Mouse (Mus musculus): ENCODE results near the gene Gjb1. TPM values are rescaled to one million over a fixed set of nuclear protein-coding genes. Genes with fewer than 3 reads are reported as not detected.

Gjb1 gene
- polyA plus RNA-seq, 1 experiment: not detected

GRCm38 (mm10) chrX:101386222-101386621 lies 10.0 kb downstream of the Gjb1 start:
- no peak overlapping the region for H3K27ac ChIP-seq (ENCODE audit: insufficient read depth, low read depth, low read length)
- no peak overlapping the region for H3K4me3 ChIP-seq (ENCODE audit: insufficient read depth, low read depth, low read length)
- 51% methylated on average over 4 of the region's 4 CpGs for WGBS
- peaks cover 19% of the 10 kb centered on the region for H3K4me1 ChIP-seq (ENCODE audit: control insufficient read depth, insufficient read depth, low read length)
- no peak for TF ChIP-seq CTCF (IDR thresholded peaks at IDR 0.05; ENCODE audit: insufficient read depth, low read depth, low read length)
- no peak for TF ChIP-seq POLR2A (IDR thresholded peaks at IDR 0.05; ENCODE audit: insufficient read depth, low read depth, low read length)

GRCm38 (mm10) chrX:101388866-101389537 lies 12.8 kb downstream of the Gjb1 start:
- Histone ChIP-seq H3K4me1 (ENCODE audit: control insufficient read depth, insufficient read depth, low read length) (peaks cover 14% of the 10 kb centered on the region), H3K4me3 (ENCODE audit: insufficient read depth, low read depth, low read length) (no peak overlapping the region), H3K27ac (ENCODE audit: insufficient read depth, low read depth, low read length) (no peak overlapping the region)
- TF ChIP-seq CTCF (IDR thresholded peaks at IDR 0.05; ENCODE audit: insufficient read depth, low read depth, low read length): no peak
- 44% methylated on average over 5 of the region's 5 CpGs for WGBS

- TF ChIP-seq POLR2A (IDR thresholded peaks at IDR 0.05; ENCODE audit: insufficient read depth, low read depth, low read length) (no peak), CTCF (IDR thresholded peaks at IDR 0.05; ENCODE audit: insufficient read depth, low read depth, low read length) (no peak)
- Histone ChIP-seq H3K4me3 (ENCODE audit: insufficient read depth, low read depth, low read length) (no peak overlapping the region), H3K4me1 (ENCODE audit: control insufficient read depth, insufficient read depth, low read length) (no peaks in the 10 kb centered on the region), H3K27ac (ENCODE audit: insufficient read depth, low read depth, low read length) (no peak overlapping the region)
- WGBS: 69% methylated on average over 2 of the region's 2 CpGs
These were observed 18.2 kb downstream of the Gjb1 start for GRCm38 (mm10) chrX:101394341-101394740.

- H3K27ac ChIP-seq (ENCODE audit: insufficient read depth, low read depth, low read length): no peak overlapping the region
- H3K4me3 ChIP-seq (ENCODE audit: insufficient read depth, low read depth, low read length): no peak overlapping the region
- 50% methylated on average over 11 of the region's 11 CpGs for WGBS
- no peaks in the 10 kb centered on the region for H3K4me1 ChIP-seq (ENCODE audit: control insufficient read depth, insufficient read depth, low read length)
- TF ChIP-seq CTCF (IDR thresholded peaks at IDR 0.05; ENCODE audit: insufficient read depth, low read depth, low read length) (no peak), POLR2A (IDR thresholded peaks at IDR 0.05; ENCODE audit: insufficient read depth, low read depth, low read length) (no peak)
These were observed 20.3 kb downstream of the Gjb1 start for GRCm38 (mm10) chrX:101396459-101396858.

- Histone ChIP-seq H3K4me1 (ENCODE audit: control insufficient read depth, insufficient read depth, low read length) (peaks cover 12% of the 10 kb centered on the region; the same call in 1 of the 2 replicates), H3K27ac (ENCODE audit: insufficient read depth, low read depth, low read length) (peak overlapping the region; percentile 90), H3K4me3 (ENCODE audit: insufficient read depth, low read depth, low read length) (peak overlapping the region; percentile 97)
- TF ChIP-seq CTCF (IDR thresholded peaks at IDR 0.05; ENCODE audit: insufficient read depth, low read depth, low read length) (no peak), POLR2A (IDR thresholded peaks at IDR 0.05; ENCODE audit: insufficient read depth, low read depth, low read length) (no peak)
- 24% methylated on average over 34 of the region's 36 CpGs for WGBS
These were observed 43.0 kb downstream of the Gjb1 start for GRCm38 (mm10) chrX:101418946-101419724.

GRCm38 (mm10) chrX:101419725-101420699 lies 43.8 kb downstream of the Gjb1 start:
- H3K27ac ChIP-seq (ENCODE audit: insufficient read depth, low read depth, low read length): peak overlapping the region; percentile 90
- H3K4me1 ChIP-seq (ENCODE audit: control insufficient read depth, insufficient read depth, low read length): peaks cover 12% of the 10 kb centered on the region; the same call in 1 of the 2 replicates
- TF ChIP-seq POLR2A (IDR thresholded peaks at IDR 0.05; ENCODE audit: insufficient read depth, low read depth, low read length) (peak; percentile 41; the same call in 1 of the 2 replicates), CTCF (IDR thresholded peaks at IDR 0.05; ENCODE audit: insufficient read depth, low read depth, low read length) (no peak)
- H3K4me3 ChIP-seq (ENCODE audit: insufficient read depth, low read depth, low read length): peak overlapping the region; percentile 97
- whole genome bisulfite sequencing: 15% methylated on average over 53 of the region's 54 CpGs

- TF ChIP-seq CTCF (IDR thresholded peaks at IDR 0.05; ENCODE audit: insufficient read depth, low read depth, low read length): no peak
- TF ChIP-seq POLR2A (IDR thresholded peaks at IDR 0.05; ENCODE audit: insufficient read depth, low read depth, low read length): no peak
- peak within 1 kb of the TSS; percentile 84 for H3K27ac ChIP-seq (ENCODE audit: insufficient read depth, low read depth, low read length)
- H3K4me1 ChIP-seq (ENCODE audit: control insufficient read depth, insufficient read depth, low read length): peaks cover 12% of the 10 kb centered on the region; the same call in 1 of the 2 replicates
- peak within 1 kb of the TSS; percentile 97 for H3K4me3 ChIP-seq (ENCODE audit: insufficient read depth, low read depth, low read length)
- WGBS: 22% methylated on average over 4 of the region's 4 CpGs
These were observed 44.5 kb downstream of the Gjb1 start, which contains the start of gene Zmym3 for GRCm38 (mm10) chrX:101420700-101421095. TSS of gene Zmym3 (minus strand) at chrX:101420849.

GRCm38 (mm10) chrX:101423462-101423861 lies 47.3 kb downstream of the Gjb1 start:
- no peak for TF ChIP-seq CTCF (IDR thresholded peaks at IDR 0.05; ENCODE audit: insufficient read depth, low read depth, low read length)
- TF ChIP-seq POLR2A (IDR thresholded peaks at IDR 0.05; ENCODE audit: insufficient read depth, low read depth, low read length): no peak

More at GRCm38 (mm10) chrX:101423462-101423861, 47.3 kb downstream of the Gjb1 start:
- peaks cover 3% of the 10 kb centered on the region; the same call in 1 of the 2 replicates for H3K4me1 ChIP-seq (ENCODE audit: control insufficient read depth, insufficient read depth, low read length)
- H3K27ac ChIP-seq (ENCODE audit: insufficient read depth, low read depth, low read length): no peak overlapping the region
- H3K4me3 ChIP-seq (ENCODE audit: insufficient read depth, low read depth, low read length): no peak overlapping the region
- WGBS: 64% methylated on average over 2 of the region's 2 CpGs
